Mouse (Mus musculus) lung, embryonic 15.5 days (tissue): Measurements from ENCODE around the gene Rassf8. TPM values are rescaled to one million over a fixed set of nuclear protein-coding genes. Genes with fewer than 3 reads are reported as not detected.

Source experiments
- ATAC-seq: fragments of 200-750 bp; cut with Nextera tagmentation; 2 replicates; pipeline ENCODE4 v1.8.0; 2017; ENCODE audit warnings: moderate number of reproducible peaks, borderline replicate concordance; ENCODE audit not compliant: low FRiP score, low TSS enrichment; ENCODE audit errors: extremely low read depth
- H3K27ac ChIP-seq: fragments of 300-500 bp; sonication (generic); 2 replicates; pipeline ENCODE4 v1.5.1; 2015; ENCODE audit warnings: moderate library complexity, mild to moderate bottlenecking, inconsistent platforms
- H3K27me3 ChIP-seq: fragments of 300-500 bp; sonication (generic); 2 replicates; pipeline ENCODE4 v1.6.1; 2015; ENCODE audit warnings: inconsistent platforms
- H3K36me3 ChIP-seq: fragments of 300-500 bp; sonication (generic); 2 replicates; pipeline ENCODE4 v1.6.1; 2015; ENCODE audit warnings: inconsistent platforms
- H3K4me1 ChIP-seq: fragments of 300-500 bp; sonication (generic); 2 replicates; pipeline ENCODE4 v1.6.1; 2015; ENCODE audit warnings: inconsistent platforms
- H3K4me2 ChIP-seq: fragments of 300-500 bp; sonication (generic); 2 replicates; pipeline ENCODE4 v1.6.1; 2015; ENCODE audit warnings: inconsistent platforms, mild to moderate bottlenecking, moderate library complexity
- H3K4me3 ChIP-seq: fragments of 300-500 bp; sonication (generic); 2 replicates; pipeline ENCODE4 v1.5.1; 2015; ENCODE audit warnings: mild to moderate bottlenecking, inconsistent platforms
- H3K9ac ChIP-seq: fragments of 300-500 bp; sonication (generic); 2 replicates; pipeline ENCODE4 v1.6.1; 2015; ENCODE audit warnings: inconsistent platforms
- H3K9me3 ChIP-seq: fragments of 300-500 bp; sonication (generic); 2 replicates; pipeline ENCODE4 v1.6.1; 2016; ENCODE audit warnings: inconsistent platforms
- WGBS: fragments of 180-500 bp; shearing (Covaris S2); methylation state at CpG from one replicate; pipeline ENCODE4 v1.1.7; 2015; 5-methylcytosine and 5-hydroxymethylcytosine counted together
- polyA plus RNA-seq: library from polyadenylated mRNA; unstranded; fragments of >200 nt; fragmentation: Nextera tagmentation; extraction: Ambion mirVana; gene quantifications from 2 replicates; pipeline ENCODE4 v1.2.1, GENCODE M21; 2015

Rassf8 gene
- polyA plus RNA-seq, 1 experiment from 2014 or later, result 7.8 TPM

- 56% methylated on average over 3 of the region's 3 CpGs for WGBS
- Histone ChIP-seq H3K4me1 (peaks cover 37% of the 10 kb centered on the region), H3K9me3 (no peaks in the 10 kb centered on the region), H3K9ac (no peak overlapping the region), H3K4me2 (peak overlapping the region; percentile 100), H3K4me3 (no peak overlapping the region), H3K27ac (no peak overlapping the region), H3K36me3 (no peaks in the 10 kb centered on the region), H3K27me3 (peaks cover 61% of the 10 kb centered on the region)
- no peak for ATAC-seq
These were observed 120.6 kb downstream of the Rassf8 start for GRCm38 (mm10) chr6:145867111-145867510.

Other genes starting within 250 kb of the Rassf8 start
- gene Lmntd1, start 132.4 kb upstream of the Rassf8 start, polyA plus RNA-seq, result 0.97 and 1.9 TPM in 2 replicates
- not detected in 2 replicates for gene Tuba3b, start 131.0 kb upstream of the Rassf8 start, polyA plus RNA-seq
- 0.69 and 0.74 TPM in 2 replicates for gene Bhlhe41, start 118.8 kb downstream of the Rassf8 start, polyA plus RNA-seq
- gene Sspn, start 184.9 kb downstream of the Rassf8 start, polyA plus RNA-seq, result 12.5 and 13.6 TPM in 2 replicates